Mouse (Mus musculus): Measurements from ENCODE around the gene Fem1b. TPM values are rescaled to one million over a fixed set of nuclear protein-coding genes. Genes with fewer than 3 reads are reported as not detected.
"Not testable (repeated sequence)": the region's sequence is repeated elsewhere in the genome, so short reads cannot be mapped to it uniquely, and the experiment has no call there.

Gene Fem1b
- polyA plus RNA-seq, 1 experiment from 2014 or later: 8.9 TPM

- no peak overlapping the region for H3K9ac ChIP-seq (ENCODE audit: low read depth, low read length)
- TF ChIP-seq CTCF (IDR thresholded peaks at IDR 0.05; ENCODE audit: low read depth): no peak
- H3K9me3 ChIP-seq (ENCODE audit: control insufficient read depth): no peaks in the 10 kb centered on the region
- H3K4me3 ChIP-seq (ENCODE audit: low read depth, low read length): no peak overlapping the region
- ATAC-seq: no peak
- 56% methylated on average over 2 of the region's 2 CpGs for WGBS
- no peaks in the 10 kb centered on the region for H3K27me3 ChIP-seq (replicated peaks; ENCODE audit: control insufficient read depth, insufficient read depth, low read length)
- H3K4me2 ChIP-seq (replicated peaks; ENCODE audit: low read depth): no peak overlapping the region
- no peak overlapping the region for H3K27ac ChIP-seq (ENCODE audit: low read depth, low read length)
- H3K4me1 ChIP-seq (replicated peaks; ENCODE audit: control insufficient read depth, insufficient read depth, low read length): no peaks in the 10 kb centered on the region
- H3K36me3 ChIP-seq (ENCODE audit: control insufficient read depth, insufficient read depth): no peaks in the 10 kb centered on the region
Observed at GRCm38 (mm10) chr9:62814751-62815150, 3.0 kb upstream of the Fem1b start.

- Histone ChIP-seq H3K36me3 (ENCODE audit: control insufficient read depth, insufficient read depth) (no peaks in the 10 kb centered on the region), H3K4me1 (replicated peaks; ENCODE audit: control insufficient read depth, insufficient read depth, low read length) (no peaks in the 10 kb centered on the region; the same call in 1 of the 2 replicates), H3K4me2 (replicated peaks; ENCODE audit: low read depth) (peak overlapping the region; percentile 90), H3K9me3 (ENCODE audit: control insufficient read depth) (no peaks in the 10 kb centered on the region), H3K4me3 (ENCODE audit: low read depth, low read length) (peak overlapping the region; percentile 97), H3K9ac (ENCODE audit: low read depth, low read length) (peak overlapping the region; percentile 94), H3K27me3 (replicated peaks; ENCODE audit: control insufficient read depth, insufficient read depth, low read length) (no peaks in the 10 kb centered on the region), H3K27ac (ENCODE audit: low read depth, low read length) (peak overlapping the region; percentile 95)
- 18% methylated on average over 14 of the region's 14 CpGs for WGBS
- ATAC-seq: no peak
- no peak for TF ChIP-seq CTCF (IDR thresholded peaks at IDR 0.05; ENCODE audit: low read depth)
Observed at GRCm38 (mm10) chr9:62812216-62813049, 699 bp upstream of the Fem1b start.

- Histone ChIP-seq H3K9me3 (ENCODE audit: control insufficient read depth) (no peaks in the 10 kb centered on the region), H3K4me1 (replicated peaks; ENCODE audit: control insufficient read depth, insufficient read depth, low read length) (no peaks in the 10 kb centered on the region; the same call in 1 of the 2 replicates), H3K9ac (ENCODE audit: low read depth, low read length) (peak overlapping the region; percentile 94), H3K36me3 (ENCODE audit: control insufficient read depth, insufficient read depth) (no peaks in the 10 kb centered on the region), H3K27me3 (replicated peaks; ENCODE audit: control insufficient read depth, insufficient read depth, low read length) (no peaks in the 10 kb centered on the region), H3K27ac (ENCODE audit: low read depth, low read length) (peak overlapping the region; percentile 95), H3K4me3 (ENCODE audit: low read depth, low read length) (peak overlapping the region; percentile 97), H3K4me2 (replicated peaks; ENCODE audit: low read depth) (peak overlapping the region; percentile 90)
- peak; percentile 52 for TF ChIP-seq CTCF (IDR thresholded peaks at IDR 0.05; ENCODE audit: low read depth)
- WGBS: under 1% methylated on average over 58 of the region's 58 CpGs
- peak; percentile 44 for ATAC-seq
Observed at GRCm38 (mm10) chr9:62810543-62811515, 905 bp downstream of the Fem1b start.

- H3K4me2 ChIP-seq (replicated peaks; ENCODE audit: low read depth): peak overlapping the region; percentile 90
- ATAC-seq: no peak
- no peaks in the 10 kb centered on the region for H3K27me3 ChIP-seq (replicated peaks; ENCODE audit: control insufficient read depth, insufficient read depth, low read length)
- no peaks in the 10 kb centered on the region for H3K36me3 ChIP-seq (ENCODE audit: control insufficient read depth, insufficient read depth)
- H3K9ac ChIP-seq (ENCODE audit: low read depth, low read length): peak overlapping the region; percentile 94
- WGBS: 13% methylated on average over 8 of the region's 8 CpGs
- no peaks in the 10 kb centered on the region for H3K9me3 ChIP-seq (ENCODE audit: control insufficient read depth)
- no peak overlapping the region for H3K27ac ChIP-seq (ENCODE audit: low read depth, low read length)
- H3K4me3 ChIP-seq (ENCODE audit: low read depth, low read length): peak overlapping the region; percentile 97
- no peak for TF ChIP-seq CTCF (IDR thresholded peaks at IDR 0.05; ENCODE audit: low read depth)
- no peaks in the 10 kb centered on the region; the same call in 1 of the 2 replicates for H3K4me1 ChIP-seq (replicated peaks; ENCODE audit: control insufficient read depth, insufficient read depth, low read length)
Observed at GRCm38 (mm10) chr9:62810095-62810494, 1.6 kb downstream of the Fem1b start.

- H3K9me3 ChIP-seq (ENCODE audit: control insufficient read depth); H3K27ac ChIP-seq (ENCODE audit: low read depth, low read length); H3K9ac ChIP-seq (ENCODE audit: low read depth, low read length); H3K4me2 ChIP-seq (replicated peaks; ENCODE audit: low read depth); H3K27me3 ChIP-seq (replicated peaks; ENCODE audit: control insufficient read depth, insufficient read depth, low read length); H3K4me1 ChIP-seq (replicated peaks; ENCODE audit: control insufficient read depth, insufficient read depth, low read length); ATAC-seq; H3K4me3 ChIP-seq (ENCODE audit: low read depth, low read length): not testable (repeated sequence)
- 93% methylated on average over 2 of the region's 2 CpGs for WGBS
- peaks cover 28% of the 10 kb centered on the region for H3K36me3 ChIP-seq (ENCODE audit: control insufficient read depth, insufficient read depth)
Observed at GRCm38 (mm10) chr9:62799218-62799617, 12.5 kb downstream of the Fem1b start.

- WGBS: 95% methylated on average over 12 of the region's 12 CpGs
- no peaks in the 10 kb centered on the region for H3K36me3 ChIP-seq (ENCODE audit: control insufficient read depth, insufficient read depth)
- no peak for TF ChIP-seq CTCF (IDR thresholded peaks at IDR 0.05; ENCODE audit: low read depth)
- no peak overlapping the region for H3K4me3 ChIP-seq (ENCODE audit: low read depth, low read length)
- ATAC-seq: no peak
- H3K4me2 ChIP-seq (replicated peaks; ENCODE audit: low read depth): no peak overlapping the region
- H3K9ac ChIP-seq (ENCODE audit: low read depth, low read length): no peak overlapping the region
- no peaks in the 10 kb centered on the region for H3K27me3 ChIP-seq (replicated peaks; ENCODE audit: control insufficient read depth, insufficient read depth, low read length)
- no peaks in the 10 kb centered on the region for H3K9me3 ChIP-seq (ENCODE audit: control insufficient read depth)
- H3K4me1 ChIP-seq (replicated peaks; ENCODE audit: control insufficient read depth, insufficient read depth, low read length): no peaks in the 10 kb centered on the region
- H3K27ac ChIP-seq (ENCODE audit: low read depth, low read length): no peak overlapping the region
Observed at GRCm38 (mm10) chr9:62789856-62790255, 21.9 kb downstream of the Fem1b start.
